Mouse (Mus musculus) 3T3-L1 (cell line): ENCODE measurements around the gene Slc46a1.
A peak's percentile ranks its signal among the peaks of the same experiment; 100 is the strongest.

Experiments
- DNase-seq: peaks from one replicate; pipeline ENCODE4 v3.0.0-alpha.2; 2015; ENCODE audit warnings: low read depth, low spot score

Slc46a1 gene

DNA sequence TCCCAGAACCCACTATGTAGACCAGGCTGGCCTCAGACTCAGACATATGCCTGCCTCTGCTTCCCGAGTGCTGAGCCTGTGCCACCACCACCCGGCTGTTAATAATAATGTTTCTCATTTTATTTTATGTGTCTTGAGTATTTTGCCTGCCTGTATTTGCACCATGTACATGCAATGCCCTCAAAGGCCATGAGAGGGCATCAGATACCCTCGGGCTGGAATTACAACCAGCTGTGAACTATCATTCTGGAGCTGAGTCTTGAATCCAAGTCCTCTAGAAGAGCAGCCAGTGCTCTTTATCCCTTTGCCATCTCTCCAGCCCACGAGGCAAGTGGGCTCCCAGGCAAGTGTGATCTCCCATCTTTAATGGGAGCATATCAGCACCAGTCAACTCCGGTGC is 10.2 kb upstream of the Slc46a1 start:
- DNase-seq = peak; percentile 76

DNA sequence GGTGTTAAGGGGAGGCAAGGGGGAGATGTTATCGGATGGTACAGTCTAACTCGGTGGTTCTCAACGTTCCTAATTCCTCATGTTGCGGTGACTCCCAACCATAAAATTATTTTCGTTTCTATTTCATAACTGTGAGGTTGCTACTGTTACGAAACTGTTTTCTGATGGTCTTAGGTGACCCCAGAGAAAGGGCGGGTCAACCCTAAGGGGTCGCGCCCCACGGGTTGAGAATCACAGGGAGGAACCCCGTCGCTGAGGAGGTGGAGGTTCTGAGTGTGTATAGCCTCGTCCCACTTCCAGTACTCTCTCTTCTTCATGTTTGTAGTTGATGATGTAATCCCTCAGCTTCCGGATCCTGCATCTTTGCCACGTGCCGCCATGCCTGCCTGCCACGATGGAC is 6.8 kb upstream of the Slc46a1 start:
- DNase-seq = no peak

DNA sequence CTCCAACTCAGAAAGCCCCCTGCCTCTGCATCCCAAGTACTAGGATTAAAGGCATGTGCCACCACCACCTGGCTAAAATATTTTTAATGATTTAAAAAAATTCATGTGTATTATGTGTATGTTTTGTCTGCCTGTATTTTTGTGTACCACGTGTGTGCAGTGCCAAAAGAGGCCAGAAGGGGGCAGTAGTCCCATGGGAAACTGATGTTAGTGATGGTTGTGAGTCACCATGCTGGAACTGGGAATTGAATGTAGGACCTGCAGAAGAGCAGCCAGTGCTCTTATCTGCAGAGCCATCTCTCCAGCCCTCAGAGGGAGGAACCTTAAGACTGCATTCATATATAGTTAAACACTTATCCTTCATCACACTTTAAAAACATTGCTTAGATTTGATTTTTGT is 3.6 kb upstream of the Slc46a1 start:
- peak; percentile 50 for DNase-seq

DNA sequence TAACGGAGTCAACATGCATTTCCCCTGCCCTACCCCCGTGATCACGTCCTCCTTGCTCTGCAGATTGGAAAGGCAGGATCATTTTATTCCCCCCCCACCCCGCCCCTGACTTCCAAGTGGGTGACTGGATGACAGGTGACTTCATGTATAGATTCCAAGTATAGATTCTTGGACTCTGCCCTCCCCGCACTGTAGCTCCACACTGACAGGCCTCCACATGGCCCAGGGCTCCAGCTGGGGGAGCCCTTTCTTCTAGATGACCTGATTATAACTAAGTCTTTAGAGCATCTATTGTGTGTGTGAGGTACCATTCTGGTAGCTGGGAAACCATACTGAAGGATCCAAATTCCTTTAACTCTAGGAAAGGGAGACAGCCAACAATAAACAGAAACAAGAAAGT is 2.8 kb upstream of the Slc46a1 start:
- DNase-seq = no peak

DNA sequence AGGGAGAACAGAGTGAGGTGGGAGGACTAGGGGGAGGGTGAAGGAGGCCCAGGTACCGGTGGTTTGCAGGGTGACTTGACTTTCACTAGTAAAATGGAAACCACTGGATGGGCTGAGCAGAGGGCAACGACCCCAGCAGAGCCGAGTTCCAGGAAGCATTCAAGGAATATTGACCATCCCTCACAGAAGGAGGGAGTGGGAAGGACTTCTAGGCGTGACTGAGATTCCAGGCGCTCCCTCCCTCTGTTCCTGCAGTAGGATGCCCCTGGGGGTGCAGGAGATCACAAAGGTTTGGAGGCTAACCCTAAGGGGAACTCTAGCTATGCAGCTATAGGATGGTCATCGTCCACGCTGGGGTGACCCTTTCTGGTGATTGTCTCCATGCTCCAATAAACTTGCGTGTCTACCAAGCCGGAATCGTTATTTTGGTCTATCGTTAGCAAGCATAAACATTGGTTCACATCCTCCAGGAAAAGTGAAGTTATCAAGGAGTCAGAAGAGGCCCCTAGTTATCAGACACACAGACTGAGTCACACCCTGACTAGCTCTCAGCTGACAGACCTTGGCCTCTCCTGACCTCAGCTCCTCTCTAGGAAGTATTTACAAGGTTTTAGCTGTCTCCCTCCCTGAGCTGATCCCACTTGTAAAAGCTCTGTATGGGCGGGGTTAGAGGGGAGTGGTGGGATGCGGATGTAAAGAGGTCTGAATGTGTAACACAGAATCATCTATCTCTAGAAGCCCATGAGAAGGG is 2.0 kb upstream of the Slc46a1 start:
- peak; percentile 25 for DNase-seq

DNA sequence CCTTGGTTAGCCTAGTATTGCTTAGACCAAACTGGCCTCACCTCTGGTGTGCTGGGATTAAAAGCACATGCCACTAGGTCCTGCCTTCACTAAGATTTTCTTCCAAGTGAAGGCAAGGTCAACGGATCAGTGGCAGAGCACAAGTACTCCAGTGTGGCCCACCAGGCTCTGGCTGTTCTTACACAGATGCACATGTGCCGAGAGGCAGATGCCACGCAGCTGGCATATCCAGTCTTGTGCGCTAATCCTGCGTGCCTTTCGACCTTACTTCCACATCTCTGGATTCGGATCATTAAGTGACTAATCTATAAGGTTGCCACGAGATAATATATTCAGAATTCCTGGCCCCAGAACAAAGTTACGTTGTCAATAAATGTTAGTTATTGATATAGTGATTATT is 381 bp upstream of the Slc46a1 start:
- no peak for DNase-seq

DNA sequence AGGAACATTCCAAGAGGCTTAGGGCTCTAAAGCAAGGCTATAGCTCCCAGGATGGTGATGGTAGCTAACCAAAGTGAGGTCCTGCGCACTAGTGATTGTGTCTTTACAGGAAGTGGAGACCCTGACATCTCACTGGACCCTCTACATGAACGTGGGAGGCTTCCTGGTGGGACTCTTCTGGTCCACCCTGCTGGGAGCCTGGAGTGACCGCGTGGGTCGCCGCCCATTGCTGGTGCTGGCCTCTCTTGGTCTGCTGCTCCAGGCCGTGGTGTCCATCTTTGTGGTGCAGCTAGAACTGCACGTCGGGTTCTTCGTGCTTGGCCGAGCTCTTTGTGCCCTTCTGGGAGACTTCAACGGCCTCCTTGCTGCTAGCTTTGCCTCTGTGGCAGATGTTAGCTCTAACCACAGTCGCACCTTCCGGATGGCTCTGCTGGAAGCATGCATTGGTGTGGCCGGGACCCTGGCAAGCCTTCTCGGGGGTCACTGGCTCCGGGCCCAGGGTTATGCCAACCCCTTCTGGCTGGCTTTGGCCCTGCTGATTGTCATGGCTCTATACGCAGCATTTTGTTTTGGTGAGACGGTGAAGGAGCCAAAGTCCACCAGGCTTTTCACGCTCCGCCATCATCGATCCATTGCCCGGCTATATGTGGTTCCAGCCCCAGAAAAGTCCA is 880 bp downstream of the Slc46a1 start:
- DNase-seq = no peak

DNA sequence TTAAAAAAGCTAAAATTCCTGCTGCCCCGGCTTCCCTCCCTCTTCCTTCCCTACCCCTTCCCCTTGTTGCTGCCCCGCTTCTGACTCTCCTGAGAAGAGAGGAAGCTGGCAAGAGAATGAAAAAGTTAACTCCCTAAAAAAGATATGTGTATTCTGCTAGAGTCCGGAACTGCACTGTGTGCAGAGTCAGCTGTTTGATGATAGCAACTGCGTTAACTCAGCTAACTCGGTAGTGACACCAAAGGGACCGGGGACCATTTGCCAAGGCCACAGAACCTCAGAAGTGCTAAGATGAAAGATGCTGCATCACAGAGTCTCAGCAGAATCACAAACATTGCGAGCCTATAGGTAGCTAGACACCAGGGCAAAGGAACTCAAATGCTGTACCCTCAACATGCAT is 2.0 kb downstream of the Slc46a1 start:
- DNase-seq = no peak

DNA sequence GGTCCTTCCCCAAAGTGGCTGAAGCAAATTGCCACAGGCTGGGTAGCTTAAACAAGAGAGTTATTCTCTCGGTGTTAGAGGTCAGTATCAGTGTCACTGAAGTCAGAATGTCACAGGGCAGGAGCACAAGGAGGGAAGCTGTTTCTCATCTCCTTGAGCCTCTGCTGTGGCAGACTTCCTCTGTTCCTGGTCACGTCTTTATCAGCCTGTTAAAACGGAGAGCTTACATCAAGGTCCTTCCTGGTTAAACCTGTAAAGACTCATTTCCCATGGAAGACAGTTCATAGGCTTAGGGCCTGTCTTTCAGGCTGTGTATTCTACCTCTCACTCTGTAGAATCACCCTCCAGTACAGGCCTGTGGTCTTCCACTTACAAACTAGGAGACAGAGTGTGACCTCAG is 2.4 kb downstream of the Slc46a1 start:
- no peak for DNase-seq

DNA sequence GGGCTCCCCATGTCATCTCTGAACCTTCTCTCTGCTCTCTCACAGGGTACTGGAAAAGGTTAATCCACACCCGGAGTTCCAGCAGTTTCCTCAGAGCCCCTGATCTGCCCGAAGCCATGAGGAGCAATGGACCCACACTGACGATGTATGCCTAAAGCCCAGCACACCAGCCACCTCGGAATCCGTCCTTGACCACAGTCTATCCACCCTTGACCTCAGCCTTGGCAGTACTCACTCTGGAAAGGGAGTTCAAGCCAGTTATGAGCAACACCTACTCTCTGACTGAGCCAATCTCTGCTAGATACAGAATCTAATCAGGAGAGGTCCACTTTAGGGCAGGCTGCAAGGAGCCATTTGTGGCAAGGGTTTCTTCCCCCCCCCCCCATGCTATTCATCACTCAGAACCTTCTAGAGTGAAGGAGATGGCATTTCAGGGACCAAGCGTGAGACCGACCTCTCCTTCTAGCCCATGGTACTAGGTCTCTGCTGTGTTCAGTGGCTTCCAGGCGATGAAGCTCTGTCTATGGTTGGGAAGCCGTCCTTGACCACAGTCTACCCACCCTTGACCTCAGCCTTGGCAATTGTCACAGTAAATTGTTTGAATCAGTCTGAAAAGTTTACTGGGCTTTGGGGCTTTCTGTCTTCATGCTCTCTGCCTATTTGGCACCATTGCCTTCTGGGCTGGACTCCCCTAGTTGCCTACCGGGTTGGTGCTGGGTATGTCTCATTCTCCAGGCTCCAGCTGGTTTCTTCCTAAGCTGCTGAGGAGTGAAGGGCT is 6.0 kb downstream of the Slc46a1 start:
- no peak for DNase-seq

DNA sequence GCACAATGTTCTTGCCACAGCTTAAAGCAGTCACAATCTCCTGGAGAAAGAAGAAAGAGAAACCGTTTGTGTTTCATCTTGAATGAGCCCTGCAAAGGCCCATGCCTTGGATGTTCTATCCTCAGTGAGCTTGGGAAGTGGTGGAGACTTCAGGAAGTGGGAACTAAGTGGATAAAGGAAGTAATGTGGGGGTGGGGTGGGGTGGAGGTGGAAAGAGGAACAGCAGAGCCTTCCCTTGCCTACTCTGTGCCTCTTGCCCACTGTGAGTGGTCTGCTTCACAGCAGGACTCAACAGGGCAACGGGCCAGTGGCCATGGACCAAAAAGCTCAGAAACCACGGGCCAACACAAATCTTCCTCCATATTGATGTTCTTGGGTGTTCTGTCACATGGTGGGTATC is 9.8 kb downstream of the Slc46a1 start:
- no peak for DNase-seq

DNA sequence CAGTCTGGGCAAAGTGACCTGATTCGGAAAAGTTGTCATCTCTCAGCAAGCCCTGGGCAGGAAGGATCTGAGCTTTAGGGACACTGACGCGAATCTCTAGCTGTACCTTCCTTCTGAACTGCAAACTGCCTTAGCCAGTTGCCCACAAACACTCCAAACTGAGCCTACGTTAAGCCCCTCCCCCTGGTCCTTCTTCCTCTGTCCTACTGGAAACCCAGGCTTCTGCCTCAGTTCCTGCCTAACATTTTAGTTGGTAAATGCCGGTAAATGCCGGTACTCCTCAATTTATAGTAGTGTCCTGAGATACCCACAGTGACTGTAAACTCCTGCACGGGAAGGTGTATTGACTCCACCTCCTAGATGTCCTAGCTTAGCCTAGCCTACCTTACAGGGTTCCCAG is 18.1 kb downstream of the Slc46a1 start:
- no peak for DNase-seq

DNA sequence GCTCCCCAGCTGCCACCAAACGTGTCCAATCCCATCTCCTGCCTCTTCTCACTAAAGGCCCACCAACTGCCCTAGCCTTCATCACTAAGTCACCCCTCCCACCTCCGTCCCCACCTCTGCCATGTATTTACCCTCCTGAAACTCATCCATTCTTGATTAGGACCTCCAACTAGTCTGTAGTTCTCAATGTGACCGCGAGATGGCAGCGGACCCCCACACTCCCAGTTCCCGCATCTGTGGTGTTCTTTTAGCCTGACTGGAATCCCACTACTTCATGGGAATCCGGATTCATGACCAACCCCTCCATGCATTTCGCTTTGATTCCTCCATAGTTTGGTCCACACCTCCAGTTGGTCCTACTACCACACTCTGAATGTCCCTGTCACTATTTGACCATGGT is 22.7 kb downstream of the Slc46a1 start:
- DNase-seq = peak; percentile 80

DNA sequence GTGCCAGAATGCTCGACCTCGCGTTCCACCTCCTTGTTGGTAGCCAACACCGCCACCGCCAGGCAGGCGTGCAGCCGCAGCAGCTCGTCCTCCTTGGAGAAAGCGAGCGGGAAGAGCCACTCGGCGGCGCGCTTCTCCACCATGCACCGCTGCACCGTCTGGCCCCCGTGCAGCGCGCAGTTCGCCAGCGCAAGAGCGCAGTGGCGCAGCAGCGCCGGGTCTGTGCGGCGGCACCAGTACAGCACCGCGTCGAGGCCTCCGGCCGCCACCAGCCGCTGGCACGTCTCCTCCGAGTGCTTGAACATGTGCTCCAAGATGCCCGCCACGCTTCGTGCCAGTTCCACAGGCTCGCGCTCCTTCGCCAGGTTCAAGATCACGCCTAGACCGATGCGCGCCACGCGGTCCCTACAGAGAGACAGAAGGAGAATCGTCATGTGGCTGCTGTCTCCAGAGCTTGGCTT is 25.3 kb downstream of the Slc46a1 start:
- DNase-seq = no peak

DNA sequence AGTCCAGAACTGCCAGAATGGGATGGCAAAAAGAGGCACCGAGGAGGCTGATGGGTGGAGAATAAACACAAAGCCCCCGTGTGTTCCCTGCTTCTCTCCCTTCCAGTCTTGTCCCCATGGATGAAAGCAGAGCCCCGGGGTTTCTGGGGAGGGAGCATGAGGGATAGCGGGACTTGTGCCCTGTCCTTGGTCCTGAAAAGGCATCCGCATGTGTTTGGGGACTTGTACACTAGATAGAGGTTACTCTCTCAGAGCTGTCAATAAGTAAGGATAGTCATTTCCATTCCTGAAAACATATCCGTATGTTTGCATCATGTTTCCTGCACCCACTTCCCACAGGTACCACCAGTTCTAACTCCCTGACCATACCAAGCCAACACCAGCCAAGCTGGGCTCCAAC is 30.4 kb downstream of the Slc46a1 start:
- peak; percentile 73 for DNase-seq

DNA sequence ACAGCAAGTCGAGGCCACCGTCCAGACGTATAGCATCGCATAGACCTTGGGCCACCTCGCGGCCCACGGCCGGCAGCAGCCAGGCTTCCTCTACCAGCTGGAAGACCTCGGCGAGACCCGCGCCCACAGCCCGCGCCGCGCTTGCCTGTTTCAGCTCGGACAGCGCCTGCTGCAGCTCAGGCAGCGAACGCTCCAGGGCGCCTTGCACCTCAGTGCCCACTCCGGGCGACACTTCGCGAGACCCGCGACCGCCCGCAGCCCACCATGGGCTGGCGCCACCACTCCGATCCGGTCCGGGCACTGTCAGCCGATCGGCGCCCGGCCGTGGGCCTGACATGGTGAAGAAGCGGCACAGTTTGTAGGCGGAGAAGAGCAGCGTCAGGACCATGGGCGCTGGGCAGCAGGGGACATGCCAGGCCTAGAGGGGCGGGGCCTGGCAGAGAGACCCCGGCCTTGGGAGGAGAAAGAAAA is 31.6 kb downstream of the Slc46a1 start:
- no peak for DNase-seq

DNA sequence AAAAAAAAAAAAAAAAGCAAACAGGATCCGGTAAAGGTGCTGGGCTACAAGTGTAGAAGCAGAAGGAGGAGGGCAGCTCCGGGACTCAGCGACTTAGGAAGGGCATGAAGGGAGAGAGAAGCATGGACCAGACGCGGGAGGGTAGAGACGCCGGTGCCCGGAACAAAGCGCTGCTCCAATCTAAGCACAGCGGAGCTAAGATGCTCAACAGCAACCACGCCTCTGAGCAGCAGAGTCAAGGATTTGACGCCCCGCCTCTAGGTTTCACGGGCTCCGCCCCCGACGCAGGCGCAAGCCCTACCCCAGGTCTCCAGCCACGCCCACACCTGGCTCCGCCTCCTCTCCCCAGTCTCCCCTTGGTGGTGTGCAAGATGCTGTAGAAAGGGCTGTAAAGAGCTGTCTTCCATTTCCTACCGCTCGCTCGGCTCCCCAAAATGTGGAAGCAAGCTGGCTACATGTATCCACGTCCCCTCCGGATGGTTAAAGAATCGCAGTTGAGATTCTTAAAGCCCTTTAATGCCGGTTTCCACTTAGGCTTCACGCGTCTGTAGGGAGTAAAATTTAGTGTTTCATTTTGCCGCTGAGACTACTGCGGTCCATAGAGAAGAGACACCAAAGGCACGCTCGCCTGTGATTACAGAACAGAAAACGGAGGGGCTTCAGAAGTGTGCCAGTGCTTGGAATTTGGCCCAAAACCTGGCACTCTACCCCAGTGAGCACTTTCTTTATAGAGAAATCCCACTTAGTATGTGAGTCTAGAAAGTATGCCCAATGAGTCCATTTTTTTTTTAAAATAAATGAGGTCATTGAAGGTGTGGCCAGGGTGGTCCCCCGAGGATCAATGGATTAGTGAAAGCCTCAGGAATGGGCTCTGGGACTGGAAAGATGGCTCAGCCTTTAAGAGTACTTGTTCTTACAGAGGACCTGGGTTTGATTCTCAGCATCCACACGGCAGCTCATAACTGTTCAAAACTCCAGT is 32.3 kb downstream of the Slc46a1 start, which contains the start of gene Sarm1:
Gene Sarm1 (minus strand): TSS at position 211 of the 979 bp plus-strand sequence.
- DNase-seq = peak; percentile 96

DNA sequence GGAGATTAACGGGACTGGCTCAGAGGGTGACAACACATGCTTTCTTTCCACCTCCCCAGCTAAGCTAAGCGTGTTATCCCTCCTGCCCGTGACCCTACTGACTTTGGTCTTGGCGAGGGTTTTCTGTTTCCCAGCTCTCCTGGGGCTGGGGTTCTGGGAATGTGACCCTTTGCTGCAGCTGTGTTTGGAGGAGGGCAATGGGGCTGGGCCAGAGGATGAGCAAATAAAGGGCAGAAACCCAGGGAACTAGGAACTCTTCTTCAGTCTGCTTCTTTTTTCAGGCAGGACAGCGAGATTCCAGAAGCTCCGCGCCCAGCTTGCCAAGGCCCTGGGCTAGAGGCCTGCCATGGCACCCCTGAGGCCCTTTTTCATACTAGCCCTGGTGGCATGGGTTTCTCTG is 33.5 kb downstream of the Slc46a1 start, which contains the start of gene Vtn:
Gene Vtn (plus strand): TSS at position 88 of the 400 bp plus-strand sequence.
- DNase-seq = no peak

DNA sequence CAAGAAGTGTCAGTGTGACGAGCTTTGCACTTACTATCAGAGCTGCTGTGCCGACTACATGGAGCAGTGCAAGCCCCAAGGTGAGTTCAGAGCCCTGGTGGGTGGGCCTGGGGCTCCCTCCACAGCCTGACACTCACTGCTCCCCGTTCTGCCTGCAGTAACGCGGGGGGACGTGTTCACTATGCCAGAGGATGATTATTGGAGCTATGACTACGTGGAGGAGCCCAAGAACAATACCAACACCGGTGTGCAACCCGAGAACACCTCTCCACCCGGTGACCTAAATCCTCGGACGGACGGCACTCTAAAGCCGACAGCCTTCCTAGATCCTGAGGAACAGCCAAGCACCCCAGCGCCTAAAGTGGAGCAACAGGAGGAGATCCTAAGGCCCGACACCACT is 34.0 kb downstream of the Slc46a1 start:
- no peak for DNase-seq

DNA sequence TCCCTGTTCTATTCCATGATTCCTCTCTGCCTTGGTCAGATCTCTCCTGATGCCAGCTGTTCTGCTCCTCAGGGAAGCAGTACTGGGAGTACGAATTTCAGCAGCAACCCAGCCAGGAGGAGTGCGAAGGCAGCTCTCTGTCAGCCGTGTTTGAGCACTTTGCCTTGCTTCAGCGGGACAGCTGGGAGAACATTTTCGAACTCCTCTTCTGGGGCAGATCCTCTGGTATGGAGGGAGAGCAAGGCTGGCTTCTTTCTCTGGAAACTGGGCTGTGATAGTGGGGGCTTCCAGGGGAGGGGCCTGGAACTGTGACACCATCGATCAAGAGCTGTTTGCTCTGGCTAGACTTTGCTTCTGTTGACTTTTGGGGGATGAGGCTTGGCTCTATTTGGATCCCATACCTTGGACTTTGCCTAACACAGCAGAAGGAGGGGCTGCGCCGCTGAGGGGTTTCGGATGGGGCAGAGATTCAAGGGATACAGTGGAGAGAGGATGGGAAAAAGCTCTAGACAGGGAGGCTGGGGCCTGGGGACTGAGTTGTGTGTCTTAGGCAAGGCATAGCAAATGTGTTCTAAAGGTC is 35.2 kb downstream of the Slc46a1 start:
- no peak for DNase-seq

DNA sequence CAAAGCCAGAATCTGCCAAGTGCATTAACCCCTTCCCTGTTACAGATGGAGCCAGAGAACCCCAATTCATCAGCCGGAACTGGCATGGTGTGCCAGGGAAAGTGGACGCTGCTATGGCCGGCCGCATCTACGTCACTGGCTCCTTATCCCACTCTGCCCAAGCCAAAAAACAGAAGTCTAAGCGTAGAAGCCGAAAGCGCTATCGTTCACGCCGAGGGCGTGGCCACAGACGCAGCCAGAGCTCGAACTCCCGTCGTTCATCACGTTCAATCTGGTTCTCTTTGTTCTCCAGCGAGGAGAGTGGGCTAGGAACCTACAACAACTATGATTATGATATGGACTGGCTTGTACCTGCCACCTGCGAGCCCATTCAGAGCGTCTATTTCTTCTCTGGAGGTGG is 36.0 kb downstream of the Slc46a1 start:
- no peak for DNase-seq
